Mouse (Mus musculus): Measurements from ENCODE around the gene Rap1gap2. TPM values are rescaled to one million over a fixed set of nuclear protein-coding genes. Genes with fewer than 3 reads are reported as not detected.

The Rap1gap2 gene
- polyA plus RNA-seq, 1 experiment from 2014 or later, result 3.4 TPM

GRCm38 (mm10) chr11:74433000-74433399 lies 177.7 kb downstream of the Rap1gap2 start:
- no peak for ATAC-seq (ENCODE audit: low read depth)
- H3K9ac ChIP-seq (ENCODE audit: low read depth, low read length), result no peak overlapping the region
- no peak overlapping the region for H3K27ac ChIP-seq (replicated peaks; ENCODE audit: low read depth, low read length)
- 76% methylated on average over 4 of the region's 4 CpGs for whole genome bisulfite sequencing
- H3K4me3 ChIP-seq (ENCODE audit: low read depth, low read length), result no peak overlapping the region
- DNase-seq (ENCODE audit: low spot score), result no peak
- H3K4me1 ChIP-seq (ENCODE audit: control insufficient read depth, insufficient read depth, low read length), result no peaks in the 10 kb centered on the region
- H3K9me3 ChIP-seq (ENCODE audit: control insufficient read depth, low read length), result no peaks in the 10 kb centered on the region
- H3K36me3 ChIP-seq (ENCODE audit: control insufficient read depth, insufficient read depth, low read length), result no peaks in the 10 kb centered on the region
- no peak overlapping the region for H3K4me2 ChIP-seq (ENCODE audit: low read depth, low read length)
- no peaks in the 10 kb centered on the region for H3K27me3 ChIP-seq (replicated peaks; ENCODE audit: control insufficient read depth, insufficient read depth, low read length)

DNA sequence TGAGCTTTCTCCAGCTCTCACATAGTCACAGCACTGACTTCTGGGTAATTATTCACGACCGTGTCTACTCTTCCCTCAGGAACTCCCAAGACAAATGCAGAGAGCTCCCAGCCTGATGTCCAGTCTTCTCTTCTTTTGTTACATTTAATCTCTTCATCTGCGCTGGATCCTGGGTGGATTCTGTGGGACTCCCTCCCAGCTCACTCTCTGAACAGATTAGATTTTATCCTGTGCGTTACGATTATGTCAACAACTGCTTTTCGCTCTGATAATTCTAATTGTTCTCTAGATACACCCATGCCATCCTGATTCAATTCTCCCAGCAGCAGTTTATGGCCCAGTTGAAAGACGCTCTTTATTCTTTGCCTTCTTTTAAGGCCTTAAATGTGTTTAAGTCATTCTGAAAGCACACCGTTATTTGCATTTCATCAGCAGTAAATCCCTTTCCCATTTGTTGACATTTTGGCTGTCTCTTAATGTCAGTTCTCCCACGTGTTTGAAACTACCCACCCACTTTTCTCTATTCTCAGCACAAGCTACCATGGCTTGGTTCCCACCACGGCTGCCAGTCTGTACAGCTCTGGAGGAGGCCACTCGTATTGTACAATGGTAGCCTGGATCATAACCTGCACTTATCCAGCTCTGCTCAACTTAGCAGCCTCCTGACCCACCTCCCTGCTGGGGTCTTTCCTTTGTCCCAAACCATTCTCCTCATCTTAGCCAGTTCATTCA lies 180.8 kb downstream of the Rap1gap2 start:
- no peaks in the 10 kb centered on the region for H3K4me1 ChIP-seq (ENCODE audit: control insufficient read depth, insufficient read depth, low read length)
- WGBS, result 58% methylated on average over 11 of the region's 11 CpGs
- no peaks in the 10 kb centered on the region for H3K36me3 ChIP-seq (ENCODE audit: control insufficient read depth, insufficient read depth, low read length)
- no peak overlapping the region for H3K4me3 ChIP-seq (ENCODE audit: low read depth, low read length)
- H3K27me3 ChIP-seq (replicated peaks; ENCODE audit: control insufficient read depth, insufficient read depth, low read length), result no peaks in the 10 kb centered on the region
- no peak overlapping the region for H3K9ac ChIP-seq (ENCODE audit: low read depth, low read length)
- no peak overlapping the region for H3K27ac ChIP-seq (replicated peaks; ENCODE audit: low read depth, low read length)
- H3K9me3 ChIP-seq (ENCODE audit: control insufficient read depth, low read length), result no peaks in the 10 kb centered on the region
- H3K4me2 ChIP-seq (ENCODE audit: low read depth, low read length), result no peak overlapping the region
- ATAC-seq (ENCODE audit: low read depth) (no peak), DNase-seq (ENCODE audit: low spot score) (no peak)

DNA sequence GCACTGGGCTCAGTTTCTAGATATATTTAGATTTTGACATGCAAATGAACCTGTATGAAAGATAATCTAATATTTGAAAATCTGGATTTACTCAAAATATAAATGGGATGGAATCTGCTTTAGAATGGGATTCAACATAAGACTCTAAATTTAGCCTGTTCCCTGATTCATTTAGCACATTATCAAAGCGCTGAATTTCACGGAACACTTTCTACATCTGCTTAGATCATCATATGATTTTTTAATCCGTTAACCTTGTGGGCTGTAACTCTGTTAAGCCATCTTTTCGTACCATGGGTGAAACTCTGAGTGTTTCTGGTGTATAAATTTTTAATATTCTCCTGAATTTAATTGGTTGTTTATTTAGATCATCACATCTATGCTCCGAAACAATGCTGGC lies 184.4 kb downstream of the Rap1gap2 start:
- Histone ChIP-seq H3K9ac (ENCODE audit: low read depth, low read length) (no peak overlapping the region), H3K4me3 (ENCODE audit: low read depth, low read length) (no peak overlapping the region), H3K27ac (replicated peaks; ENCODE audit: low read depth, low read length) (no peak overlapping the region), H3K9me3 (ENCODE audit: control insufficient read depth, low read length) (no peaks in the 10 kb centered on the region), H3K4me2 (ENCODE audit: low read depth, low read length) (no peak overlapping the region), H3K27me3 (replicated peaks; ENCODE audit: control insufficient read depth, insufficient read depth, low read length) (no peaks in the 10 kb centered on the region), H3K36me3 (ENCODE audit: control insufficient read depth, insufficient read depth, low read length) (no peaks in the 10 kb centered on the region), H3K4me1 (ENCODE audit: control insufficient read depth, insufficient read depth, low read length) (no peaks in the 10 kb centered on the region)
- ATAC-seq (ENCODE audit: low read depth) (no peak), DNase-seq (ENCODE audit: low spot score) (no peak)
- WGBS, result 88% methylated on average over 5 of the region's 5 CpGs

- Histone ChIP-seq H3K36me3 (ENCODE audit: control insufficient read depth, insufficient read depth, low read length) (no peaks in the 10 kb centered on the region), H3K27ac (replicated peaks; ENCODE audit: low read depth, low read length) (no peak overlapping the region), H3K9me3 (ENCODE audit: control insufficient read depth, low read length) (no peaks in the 10 kb centered on the region), H3K4me3 (ENCODE audit: low read depth, low read length) (no peak overlapping the region), H3K4me1 (ENCODE audit: control insufficient read depth, insufficient read depth, low read length) (no peaks in the 10 kb centered on the region), H3K4me2 (ENCODE audit: low read depth, low read length) (no peak overlapping the region), H3K27me3 (replicated peaks; ENCODE audit: control insufficient read depth, insufficient read depth, low read length) (no peaks in the 10 kb centered on the region), H3K9ac (ENCODE audit: low read depth, low read length) (no peak overlapping the region)
- ATAC-seq (ENCODE audit: low read depth) (no peak), DNase-seq (ENCODE audit: low spot score) (no peak)
- 89% methylated on average over 6 of the region's 6 CpGs for WGBS
These were observed 188.7 kb downstream of the Rap1gap2 start for GRCm38 (mm10) chr11:74422019-74422418.

DNA sequence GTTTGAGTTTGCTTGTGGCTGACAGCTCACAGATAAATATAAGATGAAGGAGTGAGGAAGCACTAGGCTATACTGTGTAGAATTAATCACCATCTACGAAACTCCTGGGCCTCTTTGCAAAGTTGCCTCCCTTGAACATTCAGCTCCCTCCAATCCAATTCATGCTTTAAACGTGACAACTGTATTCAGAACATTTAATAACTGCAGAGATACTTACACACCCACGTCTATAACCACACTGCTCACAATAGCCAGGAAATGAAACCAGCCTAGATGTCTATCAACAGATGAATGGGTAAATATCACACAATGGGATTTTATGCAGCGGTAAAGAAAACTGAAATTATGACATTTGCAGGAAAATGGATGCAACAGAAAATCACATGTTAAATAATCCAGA lies 189.6 kb downstream of the Rap1gap2 start:
- ATAC-seq (ENCODE audit: low read depth) (no peak), DNase-seq (ENCODE audit: low spot score) (no peak)
- WGBS, result 77% methylated on average over 4 of the region's 4 CpGs
- Histone ChIP-seq H3K4me2 (ENCODE audit: low read depth, low read length) (no peak overlapping the region), H3K4me1 (ENCODE audit: control insufficient read depth, insufficient read depth, low read length) (no peaks in the 10 kb centered on the region), H3K27ac (replicated peaks; ENCODE audit: low read depth, low read length) (no peak overlapping the region), H3K27me3 (replicated peaks; ENCODE audit: control insufficient read depth, insufficient read depth, low read length) (no peaks in the 10 kb centered on the region), H3K4me3 (ENCODE audit: low read depth, low read length) (no peak overlapping the region), H3K9me3 (ENCODE audit: control insufficient read depth, low read length) (no peaks in the 10 kb centered on the region), H3K36me3 (ENCODE audit: control insufficient read depth, insufficient read depth, low read length) (no peaks in the 10 kb centered on the region), H3K9ac (ENCODE audit: low read depth, low read length) (no peak overlapping the region)

DNA sequence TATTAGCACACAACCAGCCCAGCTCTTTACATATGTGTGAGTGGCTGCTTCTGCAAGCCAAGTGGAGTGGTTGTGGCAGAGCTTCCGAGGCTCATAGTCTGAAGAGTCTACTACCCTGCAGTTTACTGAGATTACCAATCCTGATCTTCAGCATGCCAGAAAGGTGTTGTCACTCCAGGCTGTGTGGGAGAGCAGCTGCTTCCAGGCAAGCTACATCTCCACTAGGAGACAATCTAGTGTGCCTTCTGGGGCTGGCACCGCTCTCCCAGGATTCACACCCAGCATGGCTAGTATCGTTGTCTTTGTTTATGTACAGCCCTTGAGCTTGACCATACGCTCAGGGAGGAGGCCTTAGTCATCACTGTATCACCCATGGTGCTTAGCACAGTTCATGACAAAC lies 191.1 kb downstream of the Rap1gap2 start:
- DNase-seq (ENCODE audit: low spot score), result no peak
- H3K9me3 ChIP-seq (ENCODE audit: control insufficient read depth, low read length), result no peaks in the 10 kb centered on the region
- no peak overlapping the region for H3K27ac ChIP-seq (replicated peaks; ENCODE audit: low read depth, low read length)
- H3K27me3 ChIP-seq (replicated peaks; ENCODE audit: control insufficient read depth, insufficient read depth, low read length), result no peaks in the 10 kb centered on the region
- H3K4me3 ChIP-seq (ENCODE audit: low read depth, low read length), result no peak overlapping the region
- ATAC-seq (ENCODE audit: low read depth), result no peak
- WGBS, result 79% methylated on average over 4 of the region's 4 CpGs
- H3K36me3 ChIP-seq (ENCODE audit: control insufficient read depth, insufficient read depth, low read length), result no peaks in the 10 kb centered on the region
- H3K4me1 ChIP-seq (ENCODE audit: control insufficient read depth, insufficient read depth, low read length), result no peaks in the 10 kb centered on the region
- H3K9ac ChIP-seq (ENCODE audit: low read depth, low read length), result no peak overlapping the region
- H3K4me2 ChIP-seq (ENCODE audit: low read depth, low read length), result no peak overlapping the region

GRCm38 (mm10) chr11:74415736-74416135 lies 195.0 kb downstream of the Rap1gap2 start:
- Histone ChIP-seq H3K27ac (replicated peaks; ENCODE audit: low read depth, low read length) (no peak overlapping the region), H3K4me2 (ENCODE audit: low read depth, low read length) (no peak overlapping the region), H3K4me3 (ENCODE audit: low read depth, low read length) (no peak overlapping the region), H3K36me3 (ENCODE audit: control insufficient read depth, insufficient read depth, low read length) (no peaks in the 10 kb centered on the region), H3K4me1 (ENCODE audit: control insufficient read depth, insufficient read depth, low read length) (no peaks in the 10 kb centered on the region), H3K9ac (ENCODE audit: low read depth, low read length) (no peak overlapping the region), H3K27me3 (replicated peaks; ENCODE audit: control insufficient read depth, insufficient read depth, low read length) (no peaks in the 10 kb centered on the region), H3K9me3 (ENCODE audit: control insufficient read depth, low read length) (no peaks in the 10 kb centered on the region)
- WGBS, result 57% methylated on average over 12 of the region's 12 CpGs
- ATAC-seq (ENCODE audit: low read depth), result no peak
- DNase-seq (ENCODE audit: low spot score), result peak; percentile 37

DNA sequence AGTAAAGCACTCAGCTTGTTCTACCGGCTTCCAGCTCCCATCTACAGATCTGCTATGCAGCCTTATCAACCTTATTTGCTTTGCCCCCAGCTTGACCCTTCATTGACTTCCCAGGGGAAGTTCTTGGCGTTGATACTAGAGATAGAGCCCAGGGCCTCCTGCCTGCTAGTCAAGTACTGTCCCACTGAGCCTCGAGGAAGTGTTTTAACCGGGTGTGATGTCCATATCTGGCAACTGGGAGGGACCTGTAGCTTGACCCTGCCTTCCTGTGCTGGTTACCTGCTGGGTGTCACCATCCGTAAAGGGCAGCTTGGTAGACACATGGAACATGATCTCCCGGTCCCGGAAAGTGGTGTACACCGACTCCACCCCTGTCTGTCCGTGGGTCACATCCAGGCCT lies 196.6 kb downstream of the Rap1gap2 start:
- no peak overlapping the region for H3K4me2 ChIP-seq (ENCODE audit: low read depth, low read length)
- H3K9me3 ChIP-seq (ENCODE audit: control insufficient read depth, low read length), result no peaks in the 10 kb centered on the region
- WGBS, result 64% methylated on average over 9 of the region's 9 CpGs
- no peak overlapping the region for H3K4me3 ChIP-seq (ENCODE audit: low read depth, low read length)
- H3K27me3 ChIP-seq (replicated peaks; ENCODE audit: control insufficient read depth, insufficient read depth, low read length), result no peaks in the 10 kb centered on the region
- DNase-seq (ENCODE audit: low spot score), result no peak
- peaks cover 14% of the 10 kb centered on the region for H3K4me1 ChIP-seq (ENCODE audit: control insufficient read depth, insufficient read depth, low read length)
- ATAC-seq (ENCODE audit: low read depth), result no peak
- H3K27ac ChIP-seq (replicated peaks; ENCODE audit: low read depth, low read length), result no peak overlapping the region
- H3K9ac ChIP-seq (ENCODE audit: low read depth, low read length), result no peak overlapping the region
- no peaks in the 10 kb centered on the region for H3K36me3 ChIP-seq (ENCODE audit: control insufficient read depth, insufficient read depth, low read length)

- DNase-seq (ENCODE audit: low spot score) (no peak), ATAC-seq (ENCODE audit: low read depth) (no peak)
- peaks cover 18% of the 10 kb centered on the region for H3K4me1 ChIP-seq (ENCODE audit: control insufficient read depth, insufficient read depth, low read length)
- 63% methylated on average over 3 of the region's 3 CpGs for whole genome bisulfite sequencing
- H3K4me2 ChIP-seq (ENCODE audit: low read depth, low read length), result no peak overlapping the region
- no peaks in the 10 kb centered on the region for H3K27me3 ChIP-seq (replicated peaks; ENCODE audit: control insufficient read depth, insufficient read depth, low read length)
- no peaks in the 10 kb centered on the region for H3K36me3 ChIP-seq (ENCODE audit: control insufficient read depth, insufficient read depth, low read length)
- no peaks in the 10 kb centered on the region for H3K9me3 ChIP-seq (ENCODE audit: control insufficient read depth, low read length)
- no peak overlapping the region for H3K9ac ChIP-seq (ENCODE audit: low read depth, low read length)
- H3K4me3 ChIP-seq (ENCODE audit: low read depth, low read length), result no peak overlapping the region
- H3K27ac ChIP-seq (replicated peaks; ENCODE audit: low read depth, low read length), result no peak overlapping the region
These were observed 197.2 kb downstream of the Rap1gap2 start for GRCm38 (mm10) chr11:74413449-74413972.
